Mouse (Mus musculus): ENCODE measurements around the gene A930004D18Rik. TPM values are rescaled to one million over a fixed set of nuclear protein-coding genes. Genes with fewer than 3 reads are reported as not detected.
A peak's percentile ranks its signal among the peaks of the same experiment; 100 is the strongest.

A930004D18Rik gene
- polyA plus RNA-seq, 1 experiment from 2014 or later = 9.8 TPM

- Histone ChIP-seq H3K4me2 (ENCODE audit: low read depth, low read length) (no peak overlapping the region), H3K27me3 (replicated peaks; ENCODE audit: control insufficient read depth, insufficient read depth, low read length) (no peaks in the 10 kb centered on the region), H3K4me3 (ENCODE audit: low read length) (no peak overlapping the region), H3K9me3 (ENCODE audit: control insufficient read depth, low read length) (no peaks in the 10 kb centered on the region), H3K4me1 (ENCODE audit: control insufficient read depth, insufficient read depth, low read length) (peaks cover 14% of the 10 kb centered on the region), H3K9ac (ENCODE audit: low read depth, low read length) (0 out of 2 replicates have a peak overlapping the region, but pooled peaks have one; percentile 4), H3K36me3 (ENCODE audit: control insufficient read depth, insufficient read depth, low read length) (no peaks in the 10 kb centered on the region), H3K27ac (ENCODE audit: low read length) (peak overlapping the region; percentile 46; the same call in 1 of the 2 replicates)
- 33% methylated on average over 2 of the region's 2 CpGs for whole genome bisulfite sequencing
- ATAC-seq = no peak
These were observed 16.5 kb upstream of the A930004D18Rik start for GRCm38 (mm10) chr2:18053951-18054530.

- Histone ChIP-seq H3K4me3 (ENCODE audit: low read length) (no peak overlapping the region), H3K27me3 (replicated peaks; ENCODE audit: control insufficient read depth, insufficient read depth, low read length) (no peaks in the 10 kb centered on the region), H3K9me3 (ENCODE audit: control insufficient read depth, low read length) (no peaks in the 10 kb centered on the region), H3K4me1 (ENCODE audit: control insufficient read depth, insufficient read depth, low read length) (peaks cover 14% of the 10 kb centered on the region), H3K36me3 (ENCODE audit: control insufficient read depth, insufficient read depth, low read length) (no peaks in the 10 kb centered on the region), H3K4me2 (ENCODE audit: low read depth, low read length) (no peak overlapping the region), H3K9ac (ENCODE audit: low read depth, low read length) (no peak overlapping the region), H3K27ac (ENCODE audit: low read length) (no peak overlapping the region)
- ATAC-seq = no peak
- WGBS = 87% methylated on average over 1 of the region's 1 CpGs
These were observed 15.9 kb upstream of the A930004D18Rik start for GRCm38 (mm10) chr2:18053243-18053950.

- no peak for ATAC-seq
- 71% methylated on average over 3 of the region's 3 CpGs for WGBS
These were observed 15.0 kb upstream of the A930004D18Rik start for GRCm38 (mm10) chr2:18052581-18052980.

GRCm38 (mm10) chr2:18051831-18052170 lies 14.3 kb upstream of the A930004D18Rik start:
- H3K9me3 ChIP-seq (ENCODE audit: control insufficient read depth, low read length) = no peaks in the 10 kb centered on the region
- WGBS = 71% methylated on average over 3 of the region's 3 CpGs
- H3K27me3 ChIP-seq (replicated peaks; ENCODE audit: control insufficient read depth, insufficient read depth, low read length) = no peaks in the 10 kb centered on the region
- H3K4me1 ChIP-seq (ENCODE audit: control insufficient read depth, insufficient read depth, low read length) = peaks cover 14% of the 10 kb centered on the region
- no peak overlapping the region for H3K9ac ChIP-seq (ENCODE audit: low read depth, low read length)
- no peaks in the 10 kb centered on the region for H3K36me3 ChIP-seq (ENCODE audit: control insufficient read depth, insufficient read depth, low read length)
- H3K27ac ChIP-seq (ENCODE audit: low read length) = no peak overlapping the region
- no peak overlapping the region for H3K4me2 ChIP-seq (ENCODE audit: low read depth, low read length)
- no peak for ATAC-seq
- no peak overlapping the region for H3K4me3 ChIP-seq (ENCODE audit: low read length)

More at GRCm38 (mm10) chr2:18052581-18052980, 15.0 kb upstream of the A930004D18Rik start:
- Histone ChIP-seq H3K4me1 (ENCODE audit: control insufficient read depth, insufficient read depth, low read length) (peaks cover 14% of the 10 kb centered on the region), H3K36me3 (ENCODE audit: control insufficient read depth, insufficient read depth, low read length) (no peaks in the 10 kb centered on the region), H3K9ac (ENCODE audit: low read depth, low read length) (no peak overlapping the region), H3K9me3 (ENCODE audit: control insufficient read depth, low read length) (no peaks in the 10 kb centered on the region), H3K4me2 (ENCODE audit: low read depth, low read length) (no peak overlapping the region), H3K4me3 (ENCODE audit: low read length) (no peak overlapping the region), H3K27me3 (replicated peaks; ENCODE audit: control insufficient read depth, insufficient read depth, low read length) (no peaks in the 10 kb centered on the region), H3K27ac (ENCODE audit: low read length) (no peak overlapping the region)

GRCm38 (mm10) chr2:18051026-18051830 lies 13.7 kb upstream of the A930004D18Rik start:
- 49% methylated on average over 11 of the region's 11 CpGs for WGBS
- no peak for ATAC-seq
- Histone ChIP-seq H3K4me2 (ENCODE audit: low read depth, low read length) (peak overlapping the region; percentile 95), H3K4me1 (ENCODE audit: control insufficient read depth, insufficient read depth, low read length) (peaks cover 18% of the 10 kb centered on the region), H3K27ac (ENCODE audit: low read length) (no peak overlapping the region; the same call in 1 of the 2 replicates), H3K4me3 (ENCODE audit: low read length) (peak overlapping the region; percentile 28; the same call in 1 of the 2 replicates), H3K36me3 (ENCODE audit: control insufficient read depth, insufficient read depth, low read length) (no peaks in the 10 kb centered on the region), H3K9ac (ENCODE audit: low read depth, low read length) (peak overlapping the region; percentile 51; the same call in 1 of the 2 replicates), H3K27me3 (replicated peaks; ENCODE audit: control insufficient read depth, insufficient read depth, low read length) (no peaks in the 10 kb centered on the region), H3K9me3 (ENCODE audit: control insufficient read depth, low read length) (no peaks in the 10 kb centered on the region)

- 26% methylated on average over 10 of the region's 10 CpGs for WGBS
These were observed 13.0 kb upstream of the A930004D18Rik start for GRCm38 (mm10) chr2:18050541-18050985.

GRCm38 (mm10) chr2:18050018-18050417 lies 12.5 kb upstream of the A930004D18Rik start:
- Histone ChIP-seq H3K9me3 (ENCODE audit: control insufficient read depth, low read length) (no peaks in the 10 kb centered on the region), H3K27me3 (replicated peaks; ENCODE audit: control insufficient read depth, insufficient read depth, low read length) (no peaks in the 10 kb centered on the region), H3K36me3 (ENCODE audit: control insufficient read depth, insufficient read depth, low read length) (no peaks in the 10 kb centered on the region), H3K4me2 (ENCODE audit: low read depth, low read length) (peak overlapping the region; percentile 95), H3K9ac (ENCODE audit: low read depth, low read length) (peak overlapping the region; percentile 98), H3K4me3 (ENCODE audit: low read length) (no peak overlapping the region), H3K27ac (ENCODE audit: low read length) (0 out of 2 replicates have a peak overlapping the region, but pooled peaks have one; percentile 68), H3K4me1 (ENCODE audit: control insufficient read depth, insufficient read depth, low read length) (peaks cover 26% of the 10 kb centered on the region)
- ATAC-seq = no peak
- 42% methylated on average over 2 of the region's 2 CpGs for WGBS

More at GRCm38 (mm10) chr2:18050541-18050985, 13.0 kb upstream of the A930004D18Rik start:
- Histone ChIP-seq H3K4me2 (ENCODE audit: low read depth, low read length) (peak overlapping the region; percentile 95), H3K36me3 (ENCODE audit: control insufficient read depth, insufficient read depth, low read length) (no peaks in the 10 kb centered on the region), H3K9me3 (ENCODE audit: control insufficient read depth, low read length) (no peaks in the 10 kb centered on the region), H3K9ac (ENCODE audit: low read depth, low read length) (peak overlapping the region; percentile 51), H3K27me3 (replicated peaks; ENCODE audit: control insufficient read depth, insufficient read depth, low read length) (no peaks in the 10 kb centered on the region), H3K4me1 (ENCODE audit: control insufficient read depth, insufficient read depth, low read length) (peaks cover 24% of the 10 kb centered on the region), H3K27ac (ENCODE audit: low read length) (peak overlapping the region; percentile 68; the same call in 1 of the 2 replicates), H3K4me3 (ENCODE audit: low read length) (peak overlapping the region; percentile 28)
- ATAC-seq = no peak

GRCm38 (mm10) chr2:18049279-18049821 lies 11.8 kb upstream of the A930004D18Rik start:
- Histone ChIP-seq H3K27me3 (replicated peaks; ENCODE audit: control insufficient read depth, insufficient read depth, low read length) (no peaks in the 10 kb centered on the region), H3K4me1 (ENCODE audit: control insufficient read depth, insufficient read depth, low read length) (peaks cover 26% of the 10 kb centered on the region), H3K9me3 (ENCODE audit: control insufficient read depth, low read length) (no peaks in the 10 kb centered on the region), H3K9ac (ENCODE audit: low read depth, low read length) (peak overlapping the region; percentile 98), H3K4me2 (ENCODE audit: low read depth, low read length) (peak overlapping the region; percentile 95), H3K36me3 (ENCODE audit: control insufficient read depth, insufficient read depth, low read length) (no peaks in the 10 kb centered on the region), H3K4me3 (ENCODE audit: low read length) (peak overlapping the region; percentile 87), H3K27ac (ENCODE audit: low read length) (peak overlapping the region; percentile 82)
- 19% methylated on average over 11 of the region's 11 CpGs for WGBS
- peak; percentile 43; the same call in 1 of the 2 replicates for ATAC-seq
